Mouse (Mus musculus) myocyte (in vitro differentiated cells): ENCODE results near the gene Adcy2. TPM values are rescaled to one million over a fixed set of nuclear protein-coding genes. Genes with fewer than 3 reads are reported as not detected.

Experiments
- H3K27me3 ChIP-seq: one replicate; pipeline ENCODE4 v1.6.1; 2011; ENCODE audit not compliant: control insufficient read depth, insufficient read depth, insufficient read length
- H3K36me3 ChIP-seq: one replicate; pipeline ENCODE4 v1.6.1; 2011; ENCODE audit not compliant: control insufficient read depth, insufficient read depth
- H3K4me2 ChIP-seq: one replicate; pipeline ENCODE4 v1.6.1; 2011; ENCODE audit warnings: low read depth, control low read depth
- H3K4me3 ChIP-seq: one replicate; pipeline ENCODE4 v1.5.1; 2011; ENCODE audit warnings: mild to moderate bottlenecking, control low read depth, moderate library complexity
- H3K79me2 ChIP-seq: one replicate; pipeline ENCODE4 v1.6.1; 2011; ENCODE audit not compliant: control insufficient read depth, insufficient read depth
- H3ac ChIP-seq: one replicate; pipeline ENCODE4 v1.6.1; 2011; ENCODE audit not compliant: control insufficient read depth, insufficient read length
- CEBPB ChIP-seq: IDR thresholded peaks from 2 replicates; pipeline ENCODE4 v1.6.1; 2011; ENCODE audit warnings: mild to moderate bottlenecking, moderate library complexity; ENCODE audit not compliant: poor library complexity, insufficient read depth, severe bottlenecking
- E2F4 ChIP-seq: IDR thresholded peaks from one replicate; pipeline ENCODE4 v1.6.1; 2011; ENCODE audit warnings: mild to moderate bottlenecking, control low read depth, moderate library complexity; ENCODE audit not compliant: insufficient read depth
- MAX ChIP-seq: IDR thresholded peaks from one replicate; pipeline ENCODE4 v1.6.1; 2011; ENCODE audit warnings: low read depth, mild to moderate bottlenecking, control low read depth
- MYOD1 ChIP-seq, 3 experiments: IDR thresholded peaks; one replicate each; pipeline ENCODE4 v1.6.1; 2011; ENCODE audit warnings: control low read depth in 2 of 3, low read depth in 2 of 3, mild to moderate bottlenecking in 2 of 3, moderate library complexity in 1 of 3; ENCODE audit not compliant: insufficient read length in 2 of 3, control insufficient read depth in 1 of 3
- MYOG ChIP-seq, 3 experiments: IDR thresholded peaks; one replicate each; pipeline ENCODE4 v1.6.1; 2011; ENCODE audit warnings: control low read depth in 2 of 3, low read depth in 2 of 3, mild to moderate bottlenecking in 2 of 3; ENCODE audit not compliant: insufficient read length in 2 of 3, control insufficient read depth in 1 of 3, insufficient read depth in 1 of 3
- POLR2A ChIP-seq: IDR thresholded peaks from one replicate; pipeline ENCODE4 v1.6.1; 2011; ENCODE audit warnings: low read depth, mild to moderate bottlenecking, control low read depth, moderate library complexity; ENCODE audit not compliant: insufficient read length
- POLR2AphosphoS2 ChIP-seq: IDR thresholded peaks from one replicate; pipeline ENCODE4 v1.6.1; 2011; ENCODE audit warnings: low read depth, control low read depth; ENCODE audit not compliant: insufficient read length
- REST ChIP-seq: IDR thresholded peaks from one replicate; pipeline ENCODE4 v1.6.1; 2011; ENCODE audit warnings: mild to moderate bottlenecking, control low read depth, moderate library complexity; ENCODE audit not compliant: insufficient read depth, insufficient read length
- SRF ChIP-seq: IDR thresholded peaks from one replicate; pipeline ENCODE4 v1.6.1; 2011; ENCODE audit warnings: low read depth; ENCODE audit not compliant: control insufficient read depth, insufficient read length
- TCF12 ChIP-seq: IDR thresholded peaks from one replicate; pipeline ENCODE4 v1.6.1; 2011; ENCODE audit warnings: mild to moderate bottlenecking, control low read depth; ENCODE audit not compliant: poor library complexity, insufficient read depth, severe bottlenecking
- TCF3 ChIP-seq: IDR thresholded peaks from one replicate; pipeline ENCODE4 v1.6.1; 2011; ENCODE audit warnings: low read depth, control low read depth; ENCODE audit not compliant: insufficient read length
- USF1 ChIP-seq: IDR thresholded peaks from one replicate; pipeline ENCODE4 v1.6.1; 2011; ENCODE audit warnings: low read depth, mild to moderate bottlenecking, control low read depth, moderate library complexity
- polyA plus RNA-seq: library from polyadenylated mRNA; unstranded; fragments of >200 nt; fragmentation: generic; extraction: Trizol; gene quantifications from one replicate; pipeline ENCODE4 v1.2.1, GENCODE M21; 2012; ENCODE audit warnings: missing spikeins

Adcy2 gene
- polyA plus RNA-seq, 1 experiment, result not detected

GRCm38 (mm10) chr13:68581747-68582516 lies 417.4 kb downstream of the Adcy2 start, which contains the start of the genes Mtrr and Fastkd3:
TSS of gene Mtrr (minus strand) at chr13:68582149.
TSS of gene Fastkd3 (plus strand) at chr13:68582234.
- Histone ChIP-seq H3K36me3 (peaks cover 18% of the 10 kb centered on the region), H3K4me2 (peak within 1 kb of the TSS; percentile 79), H3K79me2 (peaks cover 26% of the 10 kb centered on the region), H3ac (peak within 1 kb of the TSS; percentile 36), H3K4me3 (peak within 1 kb of the TSS; percentile 66), H3K27me3 (no peaks in the 10 kb centered on the region)
- TF ChIP-seq POLR2AphosphoS2 (peak; percentile 63), MYOD1 (IDR thresholded peaks at IDR 0.05; ENCODE audit: control insufficient read depth in 1 of 3, insufficient read length in 2 of 3, low read depth in 2 of 3) (no peak), REST (no peak), E2F4 (no peak), POLR2A (peak; percentile 81), TCF12 (no peak)

- no peak for TF ChIP-seq E2F4
- TF ChIP-seq REST, result no peak
- TF ChIP-seq CEBPB, result no peak
- TF ChIP-seq POLR2AphosphoS2, result no peak
- TF ChIP-seq TCF12, result no peak
- no peak for TF ChIP-seq MYOG (IDR thresholded peaks at IDR 0.05; ENCODE audit: control insufficient read depth in 1 of 3, insufficient read depth in 1 of 3, insufficient read length in 2 of 3, low read depth in 2 of 3)
- TF ChIP-seq MYOD1 (IDR thresholded peaks at IDR 0.05; ENCODE audit: control insufficient read depth in 1 of 3, insufficient read length in 2 of 3, low read depth in 2 of 3), result no peak
- no peak for TF ChIP-seq POLR2A
- TF ChIP-seq USF1, result no peak
- Histone ChIP-seq H3K4me3 (peak overlapping the region; percentile 66), H3K4me2 (peak overlapping the region; percentile 75), H3K27me3 (no peaks in the 10 kb centered on the region), H3ac (peak overlapping the region; percentile 36), H3K79me2 (peaks cover 26% of the 10 kb centered on the region), H3K36me3 (peaks cover 12% of the 10 kb centered on the region)
Observed at GRCm38 (mm10) chr13:68581086-68581740, 418.1 kb downstream of the Adcy2 start.

GRCm38 (mm10) chr13:68577945-68578344 lies 421.4 kb downstream of the Adcy2 start:
- Histone ChIP-seq H3K79me2 (peaks cover 17% of the 10 kb centered on the region), H3K4me3 (no peak overlapping the region), H3K27me3 (no peaks in the 10 kb centered on the region), H3K4me2 (no peak overlapping the region), H3ac (no peak overlapping the region), H3K36me3 (peaks cover 10% of the 10 kb centered on the region)
- TF ChIP-seq MYOD1 (IDR thresholded peaks at IDR 0.05; ENCODE audit: control insufficient read depth in 1 of 3, insufficient read length in 2 of 3, low read depth in 2 of 3) (no peak), MAX (no peak), REST (no peak), MYOG (IDR thresholded peaks at IDR 0.05; ENCODE audit: control insufficient read depth in 1 of 3, insufficient read depth in 1 of 3, insufficient read length in 2 of 3, low read depth in 2 of 3) (no peak), CEBPB (no peak), USF1 (no peak), SRF (no peak), TCF3 (no peak), POLR2A (no peak), E2F4 (no peak), TCF12 (no peak), POLR2AphosphoS2 (no peak)

GRCm38 (mm10) chr13:68574398-68574797 lies 424.9 kb downstream of the Adcy2 start:
- no peaks in the 10 kb centered on the region for H3K27me3 ChIP-seq
- H3K4me3 ChIP-seq, result no peak overlapping the region
- no peaks in the 10 kb centered on the region for H3K79me2 ChIP-seq
- no peak overlapping the region for H3K4me2 ChIP-seq
- TF ChIP-seq TCF12, result no peak
- TF ChIP-seq CEBPB, result 0 out of 2 replicates have a peak, but pooled peaks have one; percentile 23
- H3ac ChIP-seq, result no peak overlapping the region
- peaks cover 10% of the 10 kb centered on the region for H3K36me3 ChIP-seq
